Mouse (Mus musculus) ES-Bruce4 (cell line): ENCODE measurements around the gene Ttc34.

Experiments
- CTCF ChIP-seq: IDR thresholded peaks from one replicate; pipeline ENCODE4 v1.8.1; 2011; ENCODE audit warnings: low read depth, low read length
- EP300 ChIP-seq: IDR thresholded peaks from 2 replicates; pipeline ENCODE4 v1.6.1; 2011; ENCODE audit warnings: low read depth, low read length; ENCODE audit not compliant: insufficient read depth
- POLR2A ChIP-seq: IDR thresholded peaks from one replicate; pipeline ENCODE4 v1.8.1; 2011; ENCODE audit warnings: low read length; ENCODE audit not compliant: insufficient read depth

- TF ChIP-seq CTCF (peak; percentile 67), EP300 (peak; percentile 63; the same call in 1 of the 2 replicates), POLR2A (peak; percentile 52)
Observed at GRCm38 (mm10) chr4:154855721-154856479, 18.6 kb downstream of the Ttc34 start.
